27 mouse cellular contexts compared by ENCODE assay signal in the genomic region with DNA sequence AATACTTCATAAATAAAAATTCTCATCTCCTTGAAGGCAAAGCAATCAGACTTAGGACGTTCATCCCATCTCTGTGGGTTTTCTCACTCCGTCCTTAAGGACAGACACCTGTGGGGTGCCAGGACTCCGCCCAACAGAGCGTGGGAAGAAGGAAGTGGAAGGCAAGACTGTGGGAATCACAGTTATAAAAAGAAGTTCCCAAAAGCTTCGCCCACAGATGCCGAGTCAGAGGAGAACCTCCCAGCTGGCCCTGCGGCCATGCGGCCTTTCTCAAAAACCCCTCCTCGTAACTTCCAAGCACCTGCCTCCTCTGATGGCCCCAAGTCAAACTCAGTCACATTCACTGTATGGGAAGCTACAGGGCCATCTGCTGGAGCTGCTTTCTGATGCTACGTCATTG.
DNase-seq lines count a peak whose midpoint lies in the region; ATAC-seq lines count a peak whose summit lies in the region.
"Had no signal": no experiment of that assay in that cellular context is flagged by ENCODE, and none has a peak within 500 bp of the region (broad histone marks: within the 10 kb centered on the region; RNA-seq: fewer than 3 reads in every experiment).

No protein-coding gene starts in this region.

- peak; percentile 68 for DNase-seq in layer of hippocampus, adult 9-11 months
- DNase-seq in layer of hippocampus, postnatal 14 days (ENCODE audit: low spot score in 2 of 2), result no peak
- peak; percentile 42 for DNase-seq in fat pad, adult 2 months (ENCODE audit: extremely low read depth, low read depth, low spot score)
- peak; percentile 42 for DNase-seq in gonadal fat pad, adult 2 months (ENCODE audit: low read depth)
- DNase-seq in right cerebral cortex, postnatal 25 days, result peak; percentile 68
- DNase-seq in retina, embryonic 14.5 days (ENCODE audit: low spot score), result no peak
- DNase-seq: B cell, adult 2 months; cerebellum, adult 11 months; gastrocnemius, postnatal 25 days; heart, postnatal 10 days; kidney, adult 2 months; kidney, postnatal 36 days; liver; lung, adult 2 months; lung, postnatal 10 days; thymus, postnatal 4 days had no signal

- 0 out of 2 replicates have a peak, but pooled peaks cover under 1% of the 10 kb centered on the region for H3K36me3 ChIP-seq in intestine, embryonic 15.5 days
- H3K36me3 ChIP-seq: embryonic facial prominence, embryonic 12.5 days; hindbrain, embryonic 10.5 days; hindbrain, embryonic 15.5 days; midbrain, embryonic 13.5 days had no signal

- no peaks in the 10 kb centered on the region for H3K4me1 ChIP-seq in intestine, embryonic 15.5 days (replicated peaks)
- H3K4me1 ChIP-seq: embryonic facial prominence, embryonic 12.5 days; hindbrain, embryonic 15.5 days; midbrain, embryonic 13.5 days had no signal

- no peak overlapping the region for H3K9ac ChIP-seq in intestine, embryonic 15.5 days
- H3K9ac ChIP-seq: embryonic facial prominence, embryonic 12.5 days; heart, embryonic 13.5 days; hindbrain, embryonic 15.5 days; liver, embryonic 14.5 days; midbrain, embryonic 13.5 days; neural tube, embryonic 15.5 days had no signal

- ATAC-seq in intestine, embryonic 15.5 days, result no peak
- ATAC-seq: forebrain, embryonic 16.5 days; inflammation-experienced regulatory T-cells, adult 6 months; midbrain, embryonic 13.5 days had no signal

- H3K9me3 ChIP-seq in intestine, embryonic 15.5 days, result no peaks in the 10 kb centered on the region
- H3K9me3 ChIP-seq: embryonic facial prominence, embryonic 12.5 days; heart, embryonic 13.5 days; hindbrain, embryonic 10.5 days; hindbrain, embryonic 15.5 days; midbrain, embryonic 13.5 days; neural tube, embryonic 15.5 days had no signal

- WGBS in intestine, embryonic 15.5 days, result 79% methylated on average over 10 of the region's 10 CpGs

- H3K4me3 ChIP-seq in intestine, embryonic 15.5 days (replicated peaks), result no peak overlapping the region
- H3K4me3 ChIP-seq: embryonic facial prominence, embryonic 12.5 days; heart, embryonic 13.5 days; hindbrain, embryonic 10.5 days; hindbrain, embryonic 15.5 days; midbrain, embryonic 13.5 days; neural tube, embryonic 15.5 days had no signal

- H3K4me2 ChIP-seq in intestine, embryonic 15.5 days (replicated peaks), result no peak overlapping the region
- H3K4me2 ChIP-seq: embryonic facial prominence, embryonic 12.5 days; heart, embryonic 13.5 days; hindbrain, embryonic 15.5 days; midbrain, embryonic 13.5 days; neural tube, embryonic 15.5 days had no signal

- H3K27me3 ChIP-seq in intestine, embryonic 15.5 days (replicated peaks), result no peaks in the 10 kb centered on the region
- H3K27me3 ChIP-seq: embryonic facial prominence, embryonic 12.5 days; heart, embryonic 13.5 days; hindbrain, embryonic 15.5 days; midbrain, embryonic 13.5 days; neural tube, embryonic 15.5 days had no signal

- no peak overlapping the region for H3K27ac ChIP-seq in intestine, embryonic 15.5 days
- H3K27ac ChIP-seq: embryonic facial prominence, embryonic 12.5 days; heart, embryonic 13.5 days; hindbrain, embryonic 10.5 days; hindbrain, embryonic 15.5 days; liver, embryonic 14.5 days; macrophage; midbrain, embryonic 13.5 days; neural tube, embryonic 15.5 days had no signal

Comparison
In these comparisons a context has a peak if more than half of its experiments do, and no peak if none do; other contexts are left out.
1. DNase-seq: peak in layer of hippocampus, adult 9-11 months (single experiment), fat pad, adult 2 months (single experiment), gonadal fat pad, adult 2 months (single experiment) and right cerebral cortex, postnatal 25 days (single experiment); none in layer of hippocampus, postnatal 14 days (0 of 2) and retina, embryonic 14.5 days (single experiment).